Mouse (Mus musculus) heart, embryonic 16.5 days (tissue): ENCODE data around the gene Ccnc. TPM values are rescaled to one million over a fixed set of nuclear protein-coding genes. Genes with fewer than 3 reads are reported as not detected.

ENCODE experiments used
- ATAC-seq: fragments of 200-750 bp; cut with Nextera tagmentation; replicated peaks from 2 replicates; pipeline ENCODE4 v1.8.0; 2017; ENCODE audit warnings: moderate number of reproducible peaks; ENCODE audit not compliant: insufficient read depth, low FRiP score; ENCODE audit errors: extremely low read depth
- H3K27ac ChIP-seq: fragments of 300-500 bp; sonication (generic); 2 replicates; pipeline ENCODE4 v1.5.1; 2014; ENCODE audit warnings: mild to moderate bottlenecking, low read length, control low read depth, moderate library complexity
- H3K27me3 ChIP-seq: fragments of 300-500 bp; sonication (generic); 2 replicates; pipeline ENCODE4 v1.6.1; 2014; ENCODE audit warnings: low read length, mixed read lengths; ENCODE audit not compliant: control insufficient read depth, insufficient read depth
- H3K36me3 ChIP-seq: fragments of 300-500 bp; sonication (generic); 2 replicates; pipeline ENCODE4 v1.6.1; 2014; ENCODE audit not compliant: control insufficient read depth, insufficient read depth
- H3K4me1 ChIP-seq: fragments of 300-500 bp; sonication (generic); 2 replicates; pipeline ENCODE4 v1.6.1; 2014; ENCODE audit warnings: low read length, mixed read lengths; ENCODE audit not compliant: control insufficient read depth, insufficient read depth
- H3K4me2 ChIP-seq: fragments of 300-500 bp; sonication (generic); 2 replicates; pipeline ENCODE4 v1.6.1; 2014; ENCODE audit warnings: low read depth, mild to moderate bottlenecking, control low read depth, low read length
- H3K4me3 ChIP-seq: fragments of 300-500 bp; sonication (generic); 2 replicates; pipeline ENCODE4 v1.5.1; 2014; ENCODE audit warnings: mild to moderate bottlenecking, control low read depth, low read length
- H3K9ac ChIP-seq: fragments of 300-500 bp; sonication (generic); 2 replicates; pipeline ENCODE4 v1.6.1; 2014; ENCODE audit warnings: low read length, control low read depth
- H3K9me3 ChIP-seq: fragments of 300-500 bp; sonication (generic); replicated peaks from 2 replicates; pipeline ENCODE4 v1.6.1; 2016; ENCODE audit warnings: low read length; ENCODE audit not compliant: control insufficient read depth
- WGBS: fragments of 180-500 bp; shearing (Covaris S2); extraction: QIAGEN DNeasy Blood & Tissue Kit; methylation state at CpG from one replicate; pipeline ENCODE4 v1.1.7; 2014; 5-methylcytosine and 5-hydroxymethylcytosine counted together
- polyA plus RNA-seq: library from polyadenylated mRNA; unstranded; fragments of >200 nt; fragmentation: Nextera tagmentation; extraction: Ambion mirVana; gene quantifications from 2 replicates; pipeline ENCODE4 v1.2.1, GENCODE M21; 2015

Gene Ccnc
- polyA plus RNA-seq, 1 experiment from 2014 or later = 29.2 TPM

DNA sequence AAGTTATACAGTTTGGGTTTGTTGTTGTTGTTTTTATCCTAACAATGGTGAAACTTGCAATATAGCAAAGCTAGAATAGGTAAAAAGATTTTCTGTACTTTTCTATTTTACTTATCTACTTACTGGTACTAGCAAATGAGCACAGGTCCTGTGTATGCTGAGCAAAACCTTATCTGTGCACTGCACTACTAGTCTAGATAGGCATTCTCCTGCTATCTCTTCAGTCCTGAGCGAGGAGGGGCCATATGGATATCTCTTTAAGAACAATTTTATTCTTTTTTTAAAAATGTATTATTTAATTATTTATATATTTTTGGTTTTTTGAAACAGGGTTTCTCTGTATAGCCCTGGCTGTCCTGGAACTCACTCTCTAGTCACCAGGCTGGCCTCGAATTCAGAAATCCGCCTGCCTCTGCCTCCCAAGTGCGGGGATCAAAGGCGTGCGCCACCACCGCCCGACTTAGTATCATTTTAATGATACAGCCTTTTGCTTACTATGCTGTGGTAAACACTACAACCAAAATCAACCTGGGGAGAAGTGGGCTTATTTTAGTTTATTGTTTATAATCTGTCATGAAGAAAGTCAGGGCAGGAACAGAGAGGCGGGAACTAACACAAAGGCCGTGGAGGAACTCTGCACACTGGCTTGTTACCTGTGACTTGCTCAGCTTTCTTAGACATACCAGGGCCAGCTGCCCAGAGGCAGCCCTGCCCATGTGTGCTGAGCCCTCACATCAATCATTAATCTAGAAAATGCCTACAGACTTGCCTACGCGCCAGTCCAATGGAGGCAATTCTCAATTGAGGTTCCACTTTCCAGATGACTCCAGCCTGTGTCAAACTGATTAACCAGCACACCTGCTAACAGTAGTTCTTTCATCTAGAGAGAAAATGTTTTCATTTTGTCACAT is 53.6 kb downstream of the Ccnc start:
- Histone ChIP-seq H3K9me3 (no peaks in the 10 kb centered on the region), H3K27me3 (no peaks in the 10 kb centered on the region), H3K4me3 (no peak overlapping the region), H3K27ac (no peak overlapping the region), H3K9ac (no peak overlapping the region), H3K36me3 (peaks cover 32% of the 10 kb centered on the region), H3K4me2 (no peak overlapping the region), H3K4me1 (peaks cover 6% of the 10 kb centered on the region; the same call in 1 of the 2 replicates)
- WGBS = 88% methylated on average over 12 of the region's 12 CpGs
- ATAC-seq = no peak

DNA sequence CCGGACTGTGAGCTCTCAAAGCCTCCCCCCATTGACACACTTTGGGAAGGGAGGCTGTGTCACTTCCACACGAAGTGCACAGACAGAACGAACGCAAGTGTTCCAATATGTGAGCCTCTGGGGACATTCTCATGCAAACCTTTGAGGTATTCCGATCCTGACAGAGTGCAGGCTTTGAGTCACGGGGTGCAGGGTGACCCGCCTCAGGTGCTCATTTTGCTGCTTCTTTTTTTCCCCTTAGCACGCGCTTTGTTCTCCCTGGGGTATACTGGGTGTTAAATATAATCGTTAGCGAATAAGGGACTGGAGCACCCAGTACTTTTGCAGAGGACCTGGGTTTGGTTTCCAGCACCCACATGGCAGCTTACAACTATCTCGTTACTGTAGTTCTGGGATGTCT is 58.8 kb downstream of the Ccnc start:
- peaks cover 41% of the 10 kb centered on the region for H3K36me3 ChIP-seq
- H3K27ac ChIP-seq = no peak overlapping the region
- H3K4me2 ChIP-seq = no peak overlapping the region
- no peak for ATAC-seq
- no peaks in the 10 kb centered on the region for H3K4me1 ChIP-seq
- H3K9me3 ChIP-seq = no peaks in the 10 kb centered on the region
- H3K27me3 ChIP-seq = no peaks in the 10 kb centered on the region
- no peak overlapping the region for H3K9ac ChIP-seq
- H3K4me3 ChIP-seq = no peak overlapping the region
- WGBS = 93% methylated on average over 12 of the region's 12 CpGs

DNA sequence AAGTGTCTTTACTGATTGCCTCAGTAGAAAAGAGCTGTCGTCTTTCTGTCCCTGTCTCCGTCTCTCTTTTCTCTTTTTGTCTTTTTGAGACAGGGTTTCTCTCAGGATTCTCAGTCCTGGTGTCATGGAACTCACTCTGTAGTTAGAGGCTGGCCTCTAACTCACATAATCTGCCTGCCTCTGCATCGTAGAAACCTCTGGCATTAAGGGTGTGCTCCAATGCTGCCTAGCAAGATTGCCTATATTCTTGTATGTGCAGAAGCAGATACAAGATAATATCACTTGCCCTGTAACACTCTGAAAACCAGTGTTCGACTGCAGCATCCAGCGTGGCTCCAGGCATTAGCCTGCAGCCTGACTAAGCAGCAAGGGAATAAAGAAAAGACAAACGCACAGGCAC is 61.4 kb downstream of the Ccnc start:
- Histone ChIP-seq H3K36me3 (peaks cover 31% of the 10 kb centered on the region), H3K4me1 (no peaks in the 10 kb centered on the region), H3K4me3 (no peak overlapping the region), H3K27me3 (no peaks in the 10 kb centered on the region), H3K4me2 (no peak overlapping the region), H3K9ac (no peak overlapping the region), H3K27ac (no peak overlapping the region), H3K9me3 (no peaks in the 10 kb centered on the region)
- ATAC-seq = no peak
- WGBS = 87% methylated on average over 6 of the region's 6 CpGs

DNA sequence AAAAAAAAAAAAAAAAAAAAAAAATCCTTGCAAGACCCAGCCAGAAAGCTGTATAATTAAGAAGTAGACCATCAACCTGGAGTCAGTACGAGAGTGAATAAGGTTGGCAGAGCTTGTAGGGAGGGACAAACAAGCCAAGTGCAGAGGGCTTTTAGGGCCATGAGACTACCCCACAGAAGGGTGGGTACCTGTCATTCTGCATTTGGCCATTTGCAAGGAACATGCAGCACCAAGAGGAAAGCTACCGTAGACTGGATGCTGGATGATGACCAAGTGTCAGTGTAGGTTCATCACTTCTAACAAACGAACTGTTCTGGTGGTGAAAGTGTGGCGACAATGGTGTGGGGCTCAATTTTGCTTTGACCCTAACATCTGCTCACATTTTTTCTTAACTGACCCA is 62.3 kb downstream of the Ccnc start:
- no peaks in the 10 kb centered on the region for H3K9me3 ChIP-seq
- H3K9ac ChIP-seq = no peak overlapping the region
- no peak overlapping the region for H3K27ac ChIP-seq
- H3K4me3 ChIP-seq = no peak overlapping the region
- peaks cover 31% of the 10 kb centered on the region for H3K36me3 ChIP-seq
- no peak for ATAC-seq
- H3K4me1 ChIP-seq = no peaks in the 10 kb centered on the region
- WGBS = 70% methylated on average over 4 of the region's 4 CpGs
- no peaks in the 10 kb centered on the region for H3K27me3 ChIP-seq
- no peak overlapping the region for H3K4me2 ChIP-seq

DNA sequence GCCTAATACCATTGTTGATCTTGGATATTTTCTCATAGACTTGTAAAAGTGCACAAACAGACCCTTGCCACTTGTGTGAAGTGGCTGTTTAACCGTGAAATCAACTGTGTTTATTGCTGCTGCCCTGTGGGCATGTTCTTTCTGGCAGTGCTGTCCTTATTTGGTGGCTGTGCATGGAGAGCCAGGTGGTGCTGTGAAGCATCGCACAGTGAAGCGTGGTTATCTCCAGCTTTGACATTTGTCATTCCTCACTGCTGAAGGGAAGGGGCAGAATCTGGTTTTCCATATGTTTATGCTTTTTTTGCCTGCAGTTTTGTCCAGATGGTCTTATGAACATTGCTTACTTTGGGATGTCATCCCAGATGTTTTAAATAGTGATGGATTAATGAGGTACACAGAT is 66.1 kb downstream of the Ccnc start:
- no peaks in the 10 kb centered on the region for H3K9me3 ChIP-seq
- no peak overlapping the region for H3K4me2 ChIP-seq
- no peaks in the 10 kb centered on the region for H3K4me1 ChIP-seq
- no peak overlapping the region for H3K4me3 ChIP-seq
- peaks cover 13% of the 10 kb centered on the region for H3K36me3 ChIP-seq
- WGBS = 26% methylated on average over 3 of the region's 3 CpGs
- no peak overlapping the region for H3K9ac ChIP-seq
- ATAC-seq = no peak
- H3K27ac ChIP-seq = no peak overlapping the region
- no peaks in the 10 kb centered on the region for H3K27me3 ChIP-seq

DNA sequence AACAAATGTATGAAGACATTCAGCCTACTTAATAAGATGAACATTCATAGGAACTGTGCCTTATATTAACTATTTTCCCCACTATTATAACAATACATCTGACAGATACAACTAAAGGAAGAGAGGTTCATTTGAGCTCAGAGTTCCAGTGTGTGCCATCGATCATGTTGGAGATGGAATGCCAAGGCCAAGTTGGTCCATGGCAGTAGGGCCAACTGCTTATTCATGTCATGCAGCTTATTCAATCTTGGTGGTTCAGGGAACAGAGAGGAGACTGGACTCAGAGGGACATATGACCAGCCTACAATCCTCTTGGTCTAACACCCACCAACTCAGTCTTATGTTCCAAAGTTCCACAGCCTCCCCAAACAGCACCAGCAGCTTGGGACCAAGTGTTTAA is 73.5 kb downstream of the Ccnc start:
- no peaks in the 10 kb centered on the region for H3K4me1 ChIP-seq
- H3K9me3 ChIP-seq = no peaks in the 10 kb centered on the region
- H3K27me3 ChIP-seq = no peaks in the 10 kb centered on the region
- H3K4me3 ChIP-seq = no peak overlapping the region
- no peak overlapping the region for H3K27ac ChIP-seq
- H3K36me3 ChIP-seq = peaks cover 25% of the 10 kb centered on the region
- no peak overlapping the region for H3K4me2 ChIP-seq
- no peak overlapping the region for H3K9ac ChIP-seq
- ATAC-seq = no peak
- WGBS = 93% methylated on average over 1 of the region's 1 CpGs

DNA sequence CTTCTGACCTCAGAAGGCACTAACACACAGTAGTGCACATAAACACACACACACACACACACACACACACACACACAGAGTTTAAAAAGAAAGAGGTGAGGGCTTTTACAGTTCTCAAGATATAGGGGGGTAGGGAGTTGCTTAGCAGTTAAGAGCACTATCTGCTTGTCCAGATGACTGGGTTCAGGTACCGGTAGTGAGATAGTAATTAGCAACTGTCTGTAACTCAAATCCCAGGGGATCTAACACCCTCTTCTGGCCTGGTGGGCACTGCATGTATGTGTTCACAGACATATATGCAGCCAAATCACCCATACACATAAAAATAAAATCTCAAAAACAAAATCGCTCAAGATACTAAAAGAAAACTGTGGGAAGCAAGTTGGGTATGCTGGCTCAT is 74.1 kb downstream of the Ccnc start:
- Histone ChIP-seq H3K4me2 (no peak overlapping the region), H3K4me3 (no peak overlapping the region), H3K4me1 (no peaks in the 10 kb centered on the region), H3K9ac (no peak overlapping the region), H3K9me3 (no peaks in the 10 kb centered on the region), H3K27ac (no peak overlapping the region), H3K36me3 (peaks cover 28% of the 10 kb centered on the region), H3K27me3 (no peaks in the 10 kb centered on the region)
- no peak for ATAC-seq
- WGBS = 81% methylated on average over 2 of the region's 2 CpGs

DNA sequence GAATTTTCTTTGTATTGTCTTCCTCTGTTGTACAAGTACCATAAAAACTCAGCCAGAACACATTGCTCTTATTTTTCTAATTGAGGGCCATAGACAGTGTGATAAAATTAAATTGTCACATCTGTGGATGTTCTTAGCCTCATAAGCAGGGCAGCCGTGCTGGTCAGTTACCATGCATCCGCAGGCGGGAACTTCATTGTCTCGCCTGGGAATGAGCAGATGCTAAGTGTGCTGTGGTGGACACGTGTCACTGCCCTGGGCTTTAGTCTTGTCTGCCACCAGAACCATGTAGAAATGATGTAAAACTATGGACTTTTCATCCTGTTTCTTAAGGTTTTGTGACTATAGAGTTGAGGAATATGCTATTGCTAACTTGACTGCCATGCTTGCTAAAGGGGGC is 79.7 kb downstream of the Ccnc start:
- ATAC-seq = no peak

More for the DNA sequence above, 79.7 kb downstream of the Ccnc start:
- H3K9me3 ChIP-seq = no peaks in the 10 kb centered on the region
- H3K27ac ChIP-seq = no peak overlapping the region
- peaks cover 20% of the 10 kb centered on the region for H3K36me3 ChIP-seq
- no peak overlapping the region for H3K9ac ChIP-seq
- H3K4me1 ChIP-seq = no peaks in the 10 kb centered on the region
- WGBS = 81% methylated on average over 5 of the region's 5 CpGs
- H3K27me3 ChIP-seq = no peaks in the 10 kb centered on the region
- no peak overlapping the region for H3K4me3 ChIP-seq
- H3K4me2 ChIP-seq = no peak overlapping the region
